Mouse (Mus musculus): ENCODE data around the gene C5ar1.
A peak's percentile ranks its signal among the peaks of the same experiment; 100 is the strongest.
"Not testable (repeated sequence)": the region's sequence is repeated elsewhere in the genome, so short reads cannot be mapped to it uniquely, and the experiment has no call there.

C5ar1 gene

GRCm38 (mm10) chr7:16274922-16275890, 15.9 kb upstream of the C5ar1 start:
- DNase-seq = no peak

GRCm38 (mm10) chr7:16273766-16274140, 14.4 kb upstream of the C5ar1 start:
- DNase-seq = peak in 1 of 2 experiments; percentile 81

- peak; percentile 85 to 91 for DNase-seq
Observed at GRCm38 (mm10) chr7:16273081-16273765, 13.9 kb upstream of the C5ar1 start, which contains the start of gene Inafm1. Gene Inafm1, minus strand, starts transcription at chr7:16273617.

- peak; percentile 82 to 88 for DNase-seq
Observed at GRCm38 (mm10) chr7:16272681-16273080, 13.3 kb upstream of the C5ar1 start.

GRCm38 (mm10) chr7:16271139-16271538, 11.8 kb upstream of the C5ar1 start:
- DNase-seq = no peak

GRCm38 (mm10) chr7:16266593-16266992, 7.3 kb upstream of the C5ar1 start:
- DNase-seq = not testable (repeated sequence)

- DNase-seq = no peak
Observed at GRCm38 (mm10) chr7:16265856-16266255, 6.5 kb upstream of the C5ar1 start.

GRCm38 (mm10) chr7:16263843-16264242, 4.5 kb upstream of the C5ar1 start:
- no peak for DNase-seq

GRCm38 (mm10) chr7:16263015-16263787, 3.9 kb upstream of the C5ar1 start:
- DNase-seq = peak; percentile 80 to 91

- no peak for DNase-seq
Observed at GRCm38 (mm10) chr7:16261097-16261496, 1.8 kb upstream of the C5ar1 start.

- DNase-seq = no peak
Observed at GRCm38 (mm10) chr7:16257830-16258229, 1.5 kb downstream of the C5ar1 start.

GRCm38 (mm10) chr7:16255963-16256362, 3.4 kb downstream of the C5ar1 start:
- not testable (repeated sequence) for DNase-seq

GRCm38 (mm10) chr7:16254195-16254594, 5.1 kb downstream of the C5ar1 start:
- no peak for DNase-seq

- no peak for DNase-seq
Observed at GRCm38 (mm10) chr7:16250687-16251086, 8.7 kb downstream of the C5ar1 start.

- no peak for DNase-seq
Observed at GRCm38 (mm10) chr7:16245958-16246357, 13.4 kb downstream of the C5ar1 start.

GRCm38 (mm10) chr7:16244067-16244466, 15.3 kb downstream of the C5ar1 start, which contains the start of gene C5ar2:
Gene C5ar2, minus strand, starts transcription at chr7:16244154.
- DNase-seq = no peak

- DNase-seq = no peak
Observed at GRCm38 (mm10) chr7:16242198-16242597, 17.1 kb downstream of the C5ar1 start.

GRCm38 (mm10) chr7:16241787-16242186, 17.6 kb downstream of the C5ar1 start:
- no peak for DNase-seq

GRCm38 (mm10) chr7:16240978-16241303, 18.4 kb downstream of the C5ar1 start:
- no peak for DNase-seq

- DNase-seq = peak in 1 of 2 experiments; percentile 30
Observed at GRCm38 (mm10) chr7:16240281-16240977, 18.9 kb downstream of the C5ar1 start.

- DNase-seq = peak; percentile 60 to 72
Observed at GRCm38 (mm10) chr7:16239554-16239997, 19.8 kb downstream of the C5ar1 start.

- DNase-seq = no peak
Observed at GRCm38 (mm10) chr7:16229869-16230268, 29.5 kb downstream of the C5ar1 start.

All from cerebellum, postnatal 25 days (tissue).